Mouse (Mus musculus): ENCODE results near the gene Lao1. TPM values are rescaled to one million over a fixed set of nuclear protein-coding genes. Genes with fewer than 3 reads are reported as not detected.

The Lao1 gene
- polyA plus RNA-seq, 1 experiment from 2014 or later, result not detected

DNA sequence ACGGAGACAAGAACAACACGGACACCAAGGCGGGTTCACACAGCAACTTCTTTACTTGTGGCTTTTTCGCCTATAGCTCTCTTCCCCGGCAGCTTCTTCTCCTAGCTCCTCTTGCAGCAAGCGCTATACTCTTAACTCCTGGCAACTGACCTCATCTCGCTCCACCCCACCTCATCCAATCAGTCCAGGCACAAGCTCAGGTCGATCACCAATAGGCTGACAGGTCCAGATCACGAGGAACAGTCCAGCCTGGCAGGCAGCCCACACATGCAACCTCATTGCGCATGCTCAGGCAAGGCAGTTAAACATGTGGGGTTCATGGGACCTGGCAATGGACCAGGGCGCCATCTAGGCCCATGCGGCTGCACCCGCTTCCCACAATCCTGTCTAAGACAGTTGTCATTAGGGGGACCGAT, 35.8 kb downstream of the Lao1 start:
- H3K9ac ChIP-seq, result no peak overlapping the region
- H3K4me1 ChIP-seq (replicated peaks), result no peaks in the 10 kb centered on the region; the same call in 1 of the 2 replicates
- no peak overlapping the region for H3K4me2 ChIP-seq
- no peak overlapping the region for H3K4me3 ChIP-seq (replicated peaks)
- 0 out of 2 replicates have a peak, but pooled peaks cover 3% of the 10 kb centered on the region for H3K9me3 ChIP-seq (replicated peaks)
- no peak overlapping the region for H3K27ac ChIP-seq (replicated peaks)
- ATAC-seq (ENCODE audit: insufficient read depth), result no peak
- H3K36me3 ChIP-seq (replicated peaks), result no peaks in the 10 kb centered on the region
- 77% methylated on average over 14 of the region's 14 CpGs for WGBS (ENCODE audit: insufficient replicate concordance)
- peaks cover 37% of the 10 kb centered on the region for H3K27me3 ChIP-seq

DNA sequence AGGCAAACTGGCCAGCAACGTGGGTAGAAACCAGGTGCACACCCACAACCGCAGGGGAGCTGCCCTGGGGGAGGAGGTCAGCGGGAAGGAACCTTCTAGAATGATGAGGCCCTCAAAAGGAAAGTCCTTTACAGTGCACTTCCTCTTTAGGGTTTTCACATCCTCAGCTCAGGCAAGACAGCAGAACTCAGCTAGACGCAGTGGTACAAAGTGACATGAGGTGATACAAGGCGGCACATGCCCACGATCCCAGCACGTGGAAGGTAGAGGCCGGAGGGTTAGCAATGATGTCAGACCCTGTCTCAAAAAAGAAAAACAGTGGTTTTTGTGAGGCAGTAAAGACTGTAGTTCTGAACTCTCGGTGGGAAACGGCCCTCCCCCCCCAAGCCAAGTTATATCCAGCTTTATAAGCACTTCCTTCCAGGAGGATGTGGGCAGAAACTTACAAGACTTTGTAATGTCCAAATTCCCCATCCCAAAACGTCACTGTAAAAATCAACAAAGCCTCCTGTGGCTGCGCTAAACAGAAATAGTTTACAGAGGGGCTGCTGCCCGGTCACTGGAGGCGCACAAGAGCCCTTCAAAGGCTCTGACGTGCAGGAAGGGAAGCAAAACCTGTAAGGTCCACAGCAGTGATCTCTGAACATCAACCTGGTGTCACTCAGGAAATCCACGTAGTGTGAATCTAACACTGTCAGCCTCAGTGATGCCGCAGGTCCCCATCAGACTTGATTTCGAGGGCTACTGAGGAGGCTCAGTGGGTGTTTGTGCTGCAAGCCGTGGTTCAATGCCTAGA, 38.5 kb downstream of the Lao1 start:
- Histone ChIP-seq H3K9me3 (replicated peaks) (no peaks in the 10 kb centered on the region), H3K4me3 (replicated peaks) (no peak overlapping the region), H3K4me1 (replicated peaks) (peaks cover 4% of the 10 kb centered on the region), H3K27me3 (peaks cover 56% of the 10 kb centered on the region), H3K27ac (replicated peaks) (0 out of 2 replicates have a peak overlapping the region, but pooled peaks have one; percentile 7), H3K9ac (no peak overlapping the region), H3K4me2 (peak overlapping the region; percentile 27), H3K36me3 (replicated peaks) (no peaks in the 10 kb centered on the region)
- no peak for ATAC-seq (ENCODE audit: insufficient read depth)
- WGBS (ENCODE audit: insufficient replicate concordance), result 17% methylated on average over 19 of the region's 19 CpGs

DNA sequence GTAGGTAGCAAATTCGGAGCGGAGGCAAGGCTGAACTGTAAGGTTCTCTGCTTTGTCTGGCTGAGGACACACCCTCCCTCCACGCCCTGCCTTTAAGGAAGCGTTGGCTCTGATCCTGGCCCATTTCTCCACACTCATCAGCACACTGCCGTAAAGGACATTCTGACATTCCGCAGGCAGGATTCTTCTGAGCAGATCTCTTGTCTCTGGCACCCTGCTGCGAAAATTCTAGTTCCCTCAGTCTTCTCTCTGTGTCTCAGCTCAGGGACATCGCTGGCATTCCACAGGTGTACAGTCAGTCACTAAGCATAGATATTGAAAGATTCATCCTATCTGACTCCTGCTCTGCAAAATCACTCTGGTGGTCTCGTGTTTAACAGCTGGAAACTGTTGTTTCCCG, 40.3 kb downstream of the Lao1 start:
- 62% methylated on average over 10 of the region's 10 CpGs for WGBS (ENCODE audit: insufficient replicate concordance)
- Histone ChIP-seq H3K9ac (no peak overlapping the region), H3K9me3 (replicated peaks) (no peaks in the 10 kb centered on the region), H3K4me2 (no peak overlapping the region), H3K27ac (replicated peaks) (no peak overlapping the region), H3K36me3 (replicated peaks) (no peaks in the 10 kb centered on the region), H3K4me1 (replicated peaks) (peaks cover 21% of the 10 kb centered on the region), H3K27me3 (peaks cover 56% of the 10 kb centered on the region), H3K4me3 (replicated peaks) (no peak overlapping the region)
- ATAC-seq (ENCODE audit: insufficient read depth), result no peak

DNA sequence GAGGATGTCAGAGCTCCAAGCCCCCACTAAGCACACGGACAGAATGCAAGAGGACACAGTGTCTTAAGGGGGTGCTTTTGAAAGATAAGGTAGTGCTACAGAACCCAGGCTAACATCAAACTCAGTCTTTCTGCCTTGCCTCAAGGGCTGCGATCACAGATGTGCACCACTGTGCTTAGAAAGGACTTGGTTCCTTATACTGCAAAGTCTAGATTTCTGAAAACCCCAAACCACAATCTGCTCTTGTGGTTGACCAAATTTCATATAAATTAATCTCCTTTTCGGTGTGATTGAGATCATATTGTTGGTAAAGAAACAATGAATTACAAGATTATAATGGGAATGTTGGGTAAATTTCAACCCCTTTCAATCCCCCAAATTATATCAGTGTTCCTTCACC, 41.1 kb downstream of the Lao1 start:
- H3K9me3 ChIP-seq (replicated peaks), result no peaks in the 10 kb centered on the region
- no peaks in the 10 kb centered on the region for H3K36me3 ChIP-seq (replicated peaks)
- H3K27me3 ChIP-seq, result peaks cover 49% of the 10 kb centered on the region
- no peak overlapping the region for H3K9ac ChIP-seq
- no peak overlapping the region for H3K4me3 ChIP-seq (replicated peaks)
- H3K4me2 ChIP-seq, result no peak overlapping the region
- ATAC-seq (ENCODE audit: insufficient read depth), result no peak
- H3K4me1 ChIP-seq (replicated peaks), result peaks cover 29% of the 10 kb centered on the region
- 20% methylated on average over 3 of the region's 3 CpGs for WGBS (ENCODE audit: insufficient replicate concordance)
- no peak overlapping the region for H3K27ac ChIP-seq (replicated peaks)

DNA sequence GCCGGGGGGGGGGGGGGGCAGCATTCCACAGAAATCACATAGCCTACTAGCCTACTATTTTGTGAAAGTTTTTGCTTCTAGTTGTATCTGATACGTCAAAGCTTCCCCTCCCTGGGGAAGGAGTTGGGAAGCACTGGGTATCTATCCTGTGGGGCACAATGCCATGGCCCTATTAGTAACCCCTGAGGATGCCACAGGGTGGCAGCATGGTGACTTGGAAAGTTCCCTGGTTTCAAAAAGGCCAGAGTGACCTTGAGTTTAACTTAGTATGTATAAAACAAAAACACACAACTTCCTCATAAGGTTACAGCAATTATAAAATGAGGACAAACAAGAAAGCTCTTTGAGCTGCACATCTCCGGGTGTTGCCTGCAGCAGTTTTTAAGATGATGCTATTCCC, 42.8 kb downstream of the Lao1 start:
- no peak overlapping the region for H3K9ac ChIP-seq
- H3K36me3 ChIP-seq (replicated peaks), result no peaks in the 10 kb centered on the region
- peaks cover 46% of the 10 kb centered on the region for H3K4me1 ChIP-seq (replicated peaks)
- no peak overlapping the region for H3K4me2 ChIP-seq
- H3K4me3 ChIP-seq (replicated peaks), result no peak overlapping the region
- no peak overlapping the region for H3K27ac ChIP-seq (replicated peaks)
- H3K27me3 ChIP-seq, result peaks cover 42% of the 10 kb centered on the region
- WGBS (ENCODE audit: insufficient replicate concordance), result 65% methylated on average over 3 of the region's 3 CpGs
- H3K9me3 ChIP-seq (replicated peaks), result no peaks in the 10 kb centered on the region
- ATAC-seq (ENCODE audit: insufficient read depth), result no peak

DNA sequence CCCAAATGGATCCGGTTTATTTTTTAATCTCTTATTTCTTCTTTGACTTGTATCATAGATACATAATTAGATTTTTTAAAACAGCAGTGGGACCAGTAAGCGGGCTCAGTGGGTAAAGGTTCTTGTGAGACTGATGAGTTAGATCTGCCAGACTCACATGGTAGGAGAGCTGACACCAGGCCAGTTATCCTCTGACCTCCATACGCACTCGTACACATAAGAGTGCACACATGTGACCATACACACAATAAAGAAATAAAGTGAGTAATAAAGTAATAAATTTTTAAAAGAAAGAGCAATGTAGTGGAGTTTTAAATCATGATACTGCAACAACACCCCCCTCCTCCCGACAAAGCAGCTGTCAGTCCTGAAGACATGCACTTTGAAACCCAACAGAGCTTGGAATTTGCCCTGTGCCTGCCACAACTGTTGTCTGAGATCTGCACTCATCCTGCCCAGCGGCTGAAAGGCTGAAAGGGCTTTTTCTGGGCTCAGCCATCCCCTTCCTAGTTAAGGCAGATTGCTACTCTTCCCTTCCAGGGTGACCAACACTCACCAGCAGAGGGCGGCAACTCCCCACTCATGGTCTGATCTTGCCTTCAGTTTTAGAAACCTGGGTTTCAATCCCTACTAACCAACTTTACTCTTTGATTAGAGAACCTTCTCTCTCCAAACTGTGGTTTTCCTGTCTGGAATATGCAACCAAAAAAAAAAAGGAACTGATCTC, 43.4 kb downstream of the Lao1 start:
- Histone ChIP-seq H3K9ac (0 out of 2 replicates have a peak overlapping the region, but pooled peaks have one; percentile 2), H3K4me1 (replicated peaks) (peaks cover 51% of the 10 kb centered on the region)

DNA sequence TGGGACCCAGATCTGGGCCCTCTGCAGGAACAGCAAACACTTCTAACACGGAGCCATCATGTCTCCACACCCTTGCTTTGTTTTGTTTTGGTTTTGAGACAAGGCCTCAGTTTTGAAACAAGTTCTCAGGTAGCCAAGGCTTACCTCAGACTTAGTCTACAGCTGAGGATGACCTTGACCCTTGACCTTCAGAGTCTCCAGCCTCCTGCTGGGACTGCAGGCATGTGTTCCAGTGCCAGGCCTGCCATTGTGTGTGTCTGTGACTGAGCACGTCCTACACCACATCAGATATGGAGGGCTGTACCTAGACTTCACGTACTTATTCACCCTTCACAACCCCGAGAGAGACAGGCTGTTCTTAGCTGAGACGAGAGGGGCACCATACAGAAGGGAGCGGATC, 46.2 kb downstream of the Lao1 start:
- no peak overlapping the region for H3K9ac ChIP-seq
- no peak for ATAC-seq (ENCODE audit: insufficient read depth)
- H3K27me3 ChIP-seq, result peaks cover 43% of the 10 kb centered on the region
- peak overlapping the region; percentile 64 for H3K27ac ChIP-seq (replicated peaks)
- no peak overlapping the region for H3K4me2 ChIP-seq
- WGBS (ENCODE audit: insufficient replicate concordance), result 71% methylated on average over 6 of the region's 6 CpGs
- peaks cover 58% of the 10 kb centered on the region for H3K4me1 ChIP-seq (replicated peaks)
- H3K36me3 ChIP-seq (replicated peaks), result no peaks in the 10 kb centered on the region
- no peaks in the 10 kb centered on the region for H3K9me3 ChIP-seq (replicated peaks)
- H3K4me3 ChIP-seq (replicated peaks), result no peak overlapping the region

More for the DNA sequence above, 43.4 kb downstream of the Lao1 start:
- H3K4me2 ChIP-seq, result no peak overlapping the region; the same call in 1 of the 2 replicates
- peaks cover 41% of the 10 kb centered on the region for H3K27me3 ChIP-seq
- H3K9me3 ChIP-seq (replicated peaks), result no peaks in the 10 kb centered on the region
- no peak overlapping the region for H3K4me3 ChIP-seq (replicated peaks)
- H3K27ac ChIP-seq (replicated peaks), result peak overlapping the region; percentile 64; the same call in 1 of the 2 replicates
- WGBS (ENCODE audit: insufficient replicate concordance), result 41% methylated on average over 7 of the region's 7 CpGs
- no peaks in the 10 kb centered on the region for H3K36me3 ChIP-seq (replicated peaks)
- peak; percentile 71 for ATAC-seq (ENCODE audit: insufficient read depth)

DNA sequence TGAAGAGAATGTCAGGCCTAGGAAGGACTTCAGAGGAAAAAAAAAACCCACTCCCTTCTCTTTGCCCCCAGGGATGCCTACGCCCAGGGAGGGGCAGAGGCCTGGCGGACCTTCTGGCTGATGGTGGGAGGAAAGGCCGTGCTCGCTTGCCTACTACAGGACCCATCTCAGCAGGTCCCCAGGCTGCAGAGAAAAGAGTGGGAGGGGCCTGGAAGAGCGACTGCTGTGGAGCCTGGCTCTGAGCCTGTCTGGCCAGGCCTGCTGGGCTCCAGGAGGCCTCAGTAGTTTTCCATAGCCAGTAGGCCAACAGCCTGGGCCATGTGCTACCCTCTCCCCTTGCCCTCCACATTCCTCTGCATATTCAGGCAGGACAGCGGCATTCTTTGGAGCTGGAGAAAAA, 47.1 kb downstream of the Lao1 start:
- no peak for ATAC-seq (ENCODE audit: insufficient read depth)
- Histone ChIP-seq H3K4me3 (replicated peaks) (no peak overlapping the region), H3K4me2 (no peak overlapping the region), H3K27ac (replicated peaks) (peak overlapping the region; percentile 64), H3K9me3 (replicated peaks) (no peaks in the 10 kb centered on the region), H3K9ac (peak overlapping the region; percentile 16; the same call in 1 of the 2 replicates), H3K36me3 (replicated peaks) (no peaks in the 10 kb centered on the region), H3K4me1 (replicated peaks) (peaks cover 65% of the 10 kb centered on the region), H3K27me3 (peaks cover 37% of the 10 kb centered on the region)
- WGBS (ENCODE audit: insufficient replicate concordance), result 64% methylated on average over 6 of the region's 6 CpGs

DNA sequence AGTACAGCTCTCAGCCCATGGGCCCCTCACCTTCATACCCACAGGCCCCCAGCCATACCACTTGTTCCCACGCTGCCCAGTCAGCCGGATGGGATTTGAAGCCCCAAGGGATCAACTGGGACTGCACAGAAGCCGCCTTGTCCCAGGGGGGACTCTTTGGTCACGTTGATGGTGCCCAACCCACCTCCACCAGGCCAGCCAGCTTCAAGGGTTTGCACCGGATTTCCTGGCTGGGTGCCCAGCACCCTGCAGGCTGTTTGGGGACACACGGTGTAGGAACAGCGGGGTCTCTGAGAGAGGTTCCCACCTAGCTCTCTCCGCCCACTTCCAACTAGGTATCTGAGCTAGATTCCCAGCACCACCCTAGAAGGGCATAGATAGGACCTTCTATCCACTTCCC, 48.4 kb downstream of the Lao1 start:
- H3K36me3 ChIP-seq (replicated peaks), result no peaks in the 10 kb centered on the region
- peaks cover 62% of the 10 kb centered on the region for H3K4me1 ChIP-seq (replicated peaks)
- no peak overlapping the region for H3K4me3 ChIP-seq (replicated peaks)
- 74% methylated on average over 8 of the region's 8 CpGs for WGBS (ENCODE audit: insufficient replicate concordance)
- H3K27ac ChIP-seq (replicated peaks), result no peak overlapping the region; the same call in 1 of the 2 replicates
- no peak for ATAC-seq (ENCODE audit: insufficient read depth)
- no peak overlapping the region for H3K4me2 ChIP-seq
- no peak overlapping the region for H3K9ac ChIP-seq
- H3K27me3 ChIP-seq, result peaks cover 33% of the 10 kb centered on the region
- no peaks in the 10 kb centered on the region for H3K9me3 ChIP-seq (replicated peaks)

DNA sequence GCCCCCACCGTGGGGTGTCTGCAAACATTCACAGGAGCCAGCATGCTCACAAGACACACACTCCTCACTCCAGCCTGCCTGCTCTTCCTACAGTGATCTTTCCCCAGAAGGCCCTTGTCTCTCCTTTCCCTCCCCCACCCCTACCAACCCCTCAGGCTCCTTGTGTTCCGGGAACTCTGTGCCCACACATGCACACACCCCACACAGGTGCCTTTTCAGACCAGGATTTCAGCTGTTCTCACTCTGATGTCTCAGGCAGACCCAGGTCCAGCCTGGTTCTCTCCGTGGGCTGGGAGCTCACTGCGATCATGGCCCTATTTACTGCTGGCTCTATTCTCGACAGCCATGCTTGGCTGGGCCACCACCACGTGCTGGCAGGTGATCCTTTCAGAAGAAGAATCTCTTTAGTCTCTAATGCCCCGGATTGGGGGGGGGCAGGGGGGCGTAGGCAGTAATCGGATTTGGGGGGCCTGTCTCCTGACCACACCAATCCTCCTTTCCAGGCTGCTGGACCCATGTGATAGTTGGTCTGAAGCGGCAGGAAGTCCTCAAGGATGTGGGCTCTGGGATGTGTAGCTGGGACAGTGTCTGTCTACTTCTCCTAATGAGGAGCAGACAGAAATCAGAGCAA, 49.8 kb downstream of the Lao1 start:
- Histone ChIP-seq H3K27me3 (peaks cover 33% of the 10 kb centered on the region), H3K9me3 (replicated peaks) (no peaks in the 10 kb centered on the region), H3K36me3 (replicated peaks) (no peaks in the 10 kb centered on the region), H3K9ac (no peak overlapping the region), H3K4me2 (no peak overlapping the region), H3K4me3 (replicated peaks) (no peak overlapping the region), H3K27ac (replicated peaks) (no peak overlapping the region; the same call in 1 of the 2 replicates), H3K4me1 (replicated peaks) (peaks cover 62% of the 10 kb centered on the region)
- no peak for ATAC-seq (ENCODE audit: insufficient read depth)
- 56% methylated on average over 10 of the region's 10 CpGs for WGBS (ENCODE audit: insufficient replicate concordance)

DNA sequence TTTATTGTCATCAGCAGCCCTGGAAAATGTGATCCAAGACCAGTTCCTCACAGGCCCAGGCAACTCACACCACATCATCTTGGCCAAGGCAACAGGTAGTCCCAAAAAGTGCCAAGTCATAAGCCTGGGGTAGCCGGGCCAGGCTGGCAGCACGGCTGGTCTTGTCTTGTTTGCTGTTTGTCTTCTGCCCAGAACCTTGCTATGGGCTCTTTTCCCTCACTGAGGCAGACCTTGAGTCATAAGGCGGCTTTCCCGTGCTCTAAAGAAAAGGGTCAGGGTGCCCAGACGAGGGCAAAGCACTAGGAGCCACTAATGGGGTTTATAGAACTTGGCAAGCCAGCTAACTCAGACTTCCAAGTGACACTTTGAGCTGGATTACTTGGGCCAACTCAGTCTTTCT, 51.7 kb downstream of the Lao1 start:
- ATAC-seq (ENCODE audit: insufficient read depth), result no peak
- Histone ChIP-seq H3K27me3 (peaks cover 37% of the 10 kb centered on the region), H3K4me1 (replicated peaks) (peaks cover 61% of the 10 kb centered on the region), H3K4me2 (no peak overlapping the region), H3K27ac (replicated peaks) (peak overlapping the region; percentile 10; the same call in 1 of the 2 replicates), H3K4me3 (replicated peaks) (no peak overlapping the region), H3K36me3 (replicated peaks) (no peaks in the 10 kb centered on the region), H3K9me3 (replicated peaks) (no peaks in the 10 kb centered on the region), H3K9ac (no peak overlapping the region)
- 66% methylated on average over 5 of the region's 5 CpGs for WGBS (ENCODE audit: insufficient replicate concordance)
